Mouse (Mus musculus) small intestine, adult 2 months (tissue): Measurements from ENCODE around the gene Cad.

Experiments
- CTCF ChIP-seq: fragments of 200-500 bp; IDR thresholded peaks from 2 replicates; pipeline ENCODE4 v1.5.1; 2012; ENCODE audit warnings: low read depth, mild to moderate bottlenecking, control low read depth, inconsistent platforms, low read length, moderate library complexity, mixed read lengths; ENCODE audit not compliant: insufficient replicate concordance, insufficient read length; ENCODE audit errors: extremely low read depth
- POLR2A ChIP-seq: fragments of 200-500 bp; IDR thresholded peaks from 2 replicates; pipeline ENCODE4 v1.6.1; 2012; ENCODE audit warnings: low read depth, mild to moderate bottlenecking, control low read depth, inconsistent platforms, low read length, moderate library complexity

GRCm38 (mm10) chr5:31123481-31123880 lies 68.9 kb downstream of the Cad start:
- TF ChIP-seq POLR2A (no peak), CTCF (no peak)
